Mouse (Mus musculus) CH12.LX (cell line): Measurements from ENCODE around the gene Rnf144b. TPM values are rescaled to one million over a fixed set of nuclear protein-coding genes. Genes with fewer than 3 reads are reported as not detected.

Experiments
- DNase-seq: peaks from one replicate; pipeline ENCODE4 v3.0.0-alpha.2; 2013; ENCODE audit errors: extremely low read depth
- H3K27ac ChIP-seq: 2 replicates; pipeline ENCODE4 v1.5.1; 2012; ENCODE audit warnings: low read depth, mild to moderate bottlenecking, control low read depth, moderate library complexity; ENCODE audit not compliant: insufficient read depth
- H3K27me3 ChIP-seq: replicated peaks from 2 replicates; pipeline ENCODE3; 2012; ENCODE audit warnings: inconsistent platforms
- H3K36me3 ChIP-seq, 2 experiments: replicated peaks in 1 of 2; 2 replicates each; pipeline versions ENCODE3 to v1.6.1; 2012; ENCODE audit warnings: inconsistent platforms in 1 of 2, low read length in 1 of 2, mild to moderate bottlenecking in 1 of 2, mixed read lengths in 1 of 2, moderate library complexity in 1 of 2; ENCODE audit not compliant: control insufficient read depth in 1 of 2, insufficient read depth in 1 of 2
- H3K4me1 ChIP-seq, 2 experiments: 2 replicates each; pipeline ENCODE4 v1.6.1; 2012; ENCODE audit warnings: inconsistent platforms in 1 of 2, moderate library complexity in 1 of 2; ENCODE audit not compliant: insufficient read depth in 2 of 2, control insufficient read depth in 1 of 2
- H3K4me2 ChIP-seq: 2 replicates; pipeline ENCODE4 v1.6.1; 2012; ENCODE audit warnings: low read depth, mild to moderate bottlenecking, control low read depth; ENCODE audit not compliant: poor library complexity, insufficient read depth, severe bottlenecking
- H3K4me3 ChIP-seq, 3 experiments: fragments of 150-350 bp in 1 of 3; sonication (generic) in 1 of 3; replicated peaks in 1 of 3; 2 replicates each; pipeline versions ENCODE3 to v1.5.1; 2011 to 2012; ENCODE audit warnings: low read depth in 2 of 3, low read length in 2 of 3, mild to moderate bottlenecking in 2 of 3, moderate library complexity in 2 of 3, control low read depth in 1 of 3, improper control_type of control experiment in 1 of 3, inconsistent platforms in 1 of 3, mixed read lengths in 1 of 3; ENCODE audit not compliant: poor library complexity in 1 of 3
- H3K79me2 ChIP-seq: replicated peaks from 2 replicates; pipeline ENCODE4 v1.6.1; 2012; ENCODE audit warnings: mild to moderate bottlenecking, moderate library complexity; ENCODE audit not compliant: control insufficient read depth, poor library complexity, insufficient read depth, severe bottlenecking; ENCODE audit errors: extremely low read depth
- H3K9ac ChIP-seq: 2 replicates; pipeline ENCODE4 v1.6.1; 2012; ENCODE audit warnings: low read depth, mild to moderate bottlenecking, control low read depth, moderate library complexity; ENCODE audit not compliant: insufficient read depth
- H3K9me3 ChIP-seq: replicated peaks from 2 replicates; pipeline ENCODE3; 2012; ENCODE audit warnings: low read length, inconsistent platforms, mixed read lengths
- CHD2 ChIP-seq: IDR thresholded peaks from 2 replicates; pipeline ENCODE4 v1.6.1; 2011; ENCODE audit warnings: low read length, improper control_type of control experiment
- CTCF ChIP-seq, 2 experiments: IDR thresholded peaks in 1 of 2; conservative IDR thresholded peaks in 1 of 2; 2 replicates each; pipeline ENCODE4 v1.5.1; 2011 to 2012; ENCODE audit warnings: low read depth in 2 of 2, low read length in 2 of 2, improper control_type of control experiment in 1 of 2, inconsistent platforms in 1 of 2, mild to moderate bottlenecking in 1 of 2, moderate library complexity in 1 of 2
- ELF1 ChIP-seq: IDR thresholded peaks from 2 replicates; pipeline ENCODE4 v1.6.1; 2014; ENCODE audit warnings: low read depth, mild to moderate bottlenecking, inconsistent platforms, low read length, improper control_type of control experiment
- EP300 ChIP-seq: IDR thresholded peaks from 2 replicates; pipeline ENCODE4 v1.6.1; 2011; ENCODE audit warnings: low read length, improper control_type of control experiment
- GABPA ChIP-seq: IDR thresholded peaks from 2 replicates; pipeline ENCODE4 v1.6.1; 2012; ENCODE audit warnings: low read depth, low read length, improper control_type of control experiment, inconsistent platforms; ENCODE audit not compliant: insufficient replicate concordance
- HCFC1 ChIP-seq: IDR thresholded peaks from 2 replicates; pipeline ENCODE4 v1.6.1; 2012; ENCODE audit warnings: low read depth, mild to moderate bottlenecking, inconsistent platforms, low read length, improper control_type of control experiment
- IRF4 ChIP-seq: IDR thresholded peaks from 2 replicates; pipeline ENCODE4 v1.6.1; 2014; ENCODE audit warnings: low read depth, mild to moderate bottlenecking, inconsistent platforms, low read length, improper control_type of control experiment
- KAT2A ChIP-seq: IDR thresholded peaks from 2 replicates; pipeline ENCODE4 v1.6.1; 2012; ENCODE audit warnings: low read length, improper control_type of control experiment, inconsistent platforms; ENCODE audit not compliant: insufficient replicate concordance
- MAFK ChIP-seq: IDR thresholded peaks from 2 replicates; pipeline ENCODE4 v1.6.1; 2011; ENCODE audit warnings: low read length, improper control_type of control experiment; ENCODE audit not compliant: insufficient replicate concordance
- MAX ChIP-seq: IDR thresholded peaks from 2 replicates; pipeline ENCODE4 v1.6.1; 2011; ENCODE audit warnings: low read length, improper control_type of control experiment
- MEF2A ChIP-seq: IDR thresholded peaks from 2 replicates; pipeline ENCODE4 v1.6.1; 2014; ENCODE audit warnings: low read depth, mild to moderate bottlenecking, inconsistent platforms, low read length, improper control_type of control experiment, borderline replicate concordance
- MYC ChIP-seq: IDR thresholded peaks from 2 replicates; pipeline ENCODE4 v1.6.1; 2011; ENCODE audit warnings: low read depth, mild to moderate bottlenecking, improper control_type of control experiment, low read length
- POLR2A ChIP-seq: IDR thresholded peaks from 2 replicates; pipeline ENCODE4 v1.6.1; 2011; ENCODE audit warnings: low read depth, mild to moderate bottlenecking, improper control_type of control experiment, low read length
- RAD21 ChIP-seq: IDR thresholded peaks from 2 replicates; pipeline ENCODE4 v1.6.1; 2011; ENCODE audit warnings: low read depth, mild to moderate bottlenecking, low read length, improper control_type of control experiment, moderate library complexity
- ZC3H11A ChIP-seq: IDR thresholded peaks from 2 replicates; pipeline ENCODE4 v1.6.1; 2012; ENCODE audit warnings: low read depth, mild to moderate bottlenecking, inconsistent platforms, low read length, improper control_type of control experiment
- dilution Hi-C: fragments of 300-500 bp; cut with MboI; formaldehyde crosslinking; loops from 2 replicates; pipeline ENCODE4 v1.14.3; 2020; ENCODE audit warnings: low sequenced_read_pairs; ENCODE audit not compliant: extremely low pct_unique_long_range_greater_than_20kb, extremely low pct_ligation_motif_present
- in situ Hi-C: fragments of 300-500 bp; cut with MboI; formaldehyde crosslinking; loops from 3 replicates; pipeline ENCODE4 v1.14.3; 2019; ENCODE audit warnings: low sequenced_read_pairs, low pct_ligation_motif_present, low pct_unique_long_range_greater_than_20kb, mixed read lengths
- polyA plus RNA-seq: library from polyadenylated mRNA; unstranded; fragments of >175 nt; gene quantifications from 2 replicates; pipeline ENCODE4 v1.2.1, GENCODE M21; 2012; ENCODE audit warnings: low read depth; ENCODE audit not compliant: insufficient read length
- total RNA-seq, 2 experiments: library from RNA; depleted of rRNA; stranded (reverse); fragments of 300-350 nt in 1 of 2; fragments of >200 nt in 1 of 2; gene quantifications; 2 replicates each; pipeline ENCODE4 v1.2.3; 2012 to 2014

The Rnf144b gene
- total and polyA plus RNA-seq, 3 experiments: not detected

GRCm38 (mm10) chr13:47100587-47100986, 21.9 kb upstream of the Rnf144b start:
- Histone ChIP-seq H3K4me1 (peaks cover 0 to 34% of the 10 kb centered on the region in 2 experiments; a peak in 3 of 4 replicates), H3K27me3 (no peaks in the 10 kb centered on the region), H3K4me3 (no peak overlapping the region), H3K79me2 (peaks cover 22% of the 10 kb centered on the region), H3K4me2 (no peak overlapping the region), H3K27ac (no peak overlapping the region), H3K36me3 (peaks cover 16 to 63% of the 10 kb centered on the region in 2 experiments), H3K9me3 (no peaks in the 10 kb centered on the region)
- dilution Hi-C loops: no loop called here
- in situ Hi-C loops: no loop called here
- no peak for DNase-seq
- TF ChIP-seq KAT2A: no peak
- TF ChIP-seq MAX: no peak
- TF ChIP-seq MAFK: 0 out of 2 replicates have a peak, but pooled peaks have one; percentile 39
- TF ChIP-seq POLR2A: no peak
- TF ChIP-seq, all 38 proteins: peak for 1
- H3K9ac ChIP-seq: no peak overlapping the region

GRCm38 (mm10) chr13:47104146-47104545, 18.3 kb upstream of the Rnf144b start:
- in situ Hi-C loops: no loop called here
- H3K27me3 ChIP-seq: peaks cover 3% of the 10 kb centered on the region
- no peak overlapping the region for H3K27ac ChIP-seq
- DNase-seq: no peak
- H3K9ac ChIP-seq: no peak overlapping the region
- H3K4me3 ChIP-seq: peak overlapping the region; percentile 46 to 81 (median 71)
- H3K79me2 ChIP-seq: peaks cover 22% of the 10 kb centered on the region
- H3K4me1 ChIP-seq: peaks cover 0 to 38% of the 10 kb centered on the region in 2 experiments; a peak in 3 of 4 replicates
- TF ChIP-seq RAD21 (no peak), HCFC1 (no peak), ELF1 (no peak), EP300 (no peak), CTCF (conservative IDR thresholded peaks at IDR 0.05 in 1 of 2, IDR thresholded peaks at IDR 0.05 in 1 of 2; ENCODE audit: low read depth in 2 of 2, low read length in 2 of 2) (no peak), POLR2A (no peak), MAX (no peak), GABPA (no peak), IRF4 (no peak), ZC3H11A (no peak), MYC (no peak), MEF2A (no peak), MAFK (no peak), CHD2 (no peak)
- dilution Hi-C loops: no loop called here
- H3K9me3 ChIP-seq: no peaks in the 10 kb centered on the region
- peak overlapping the region; percentile 51 for H3K4me2 ChIP-seq
- peaks cover 7 to 33% of the 10 kb centered on the region in 2 experiments for H3K36me3 ChIP-seq
